Mouse (Mus musculus): Measurements from ENCODE around the gene Gm9999. TPM values are rescaled to one million over a fixed set of nuclear protein-coding genes. Genes with fewer than 3 reads are reported as not detected.
"Not testable (repeated sequence)": the region's sequence is repeated elsewhere in the genome, so short reads cannot be mapped to it uniquely, and the experiment has no call there.

Gm9999 gene
- polyA plus RNA-seq, 1 experiment: not detected

DNA sequence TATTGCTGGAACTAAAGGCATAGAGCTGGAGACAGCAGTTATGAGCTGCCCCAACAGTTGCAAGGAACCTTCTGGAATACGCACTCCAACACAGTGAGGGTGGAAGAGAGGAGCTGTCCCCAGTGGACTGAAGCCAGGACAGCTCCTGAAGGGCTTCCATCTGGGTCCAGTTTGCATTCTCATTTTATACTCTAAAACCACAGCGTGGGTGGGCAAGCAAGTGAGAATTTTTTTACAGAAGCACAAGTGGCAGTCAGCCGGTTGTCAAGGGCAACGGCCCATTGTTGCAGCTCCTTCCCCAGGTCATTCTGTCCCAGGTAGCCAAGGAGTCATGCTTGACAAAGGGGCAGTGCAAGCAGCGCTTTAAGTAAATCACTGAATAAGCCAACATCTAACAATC lies 36.3 kb downstream of the Gm9999 start:
- no peak overlapping the region for H3K27ac ChIP-seq (ENCODE audit: insufficient read depth, low read depth, low read length)
- WGBS: 61% methylated on average over 5 of the region's 5 CpGs

DNA sequence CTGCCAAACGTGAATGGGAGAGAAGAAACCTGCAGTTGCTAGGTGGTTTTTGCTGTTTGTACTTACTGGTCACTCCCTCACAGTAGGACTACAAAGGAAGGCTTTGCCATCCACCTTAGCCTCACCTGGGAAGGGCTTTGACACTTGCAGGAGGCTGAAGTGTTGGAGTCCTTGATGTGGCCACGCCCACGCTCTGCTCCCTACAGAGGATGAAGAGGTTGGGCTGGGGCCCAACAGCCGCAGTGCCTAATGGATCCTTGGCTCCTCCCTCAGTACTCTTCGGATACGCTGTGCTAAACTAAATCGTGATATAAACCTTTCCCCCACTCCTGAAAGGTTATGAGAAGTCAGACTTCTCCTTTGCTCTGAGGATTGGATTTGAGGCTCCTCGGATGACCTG lies 37.6 kb downstream of the Gm9999 start:
- TF ChIP-seq CTCF (IDR thresholded peaks at IDR 0.05; ENCODE audit: insufficient read depth, low read depth, low read length) (no peak), POLR2A (IDR thresholded peaks at IDR 0.05; ENCODE audit: insufficient read depth, low read depth, low read length) (no peak)
- Histone ChIP-seq H3K4me3 (ENCODE audit: insufficient read depth, low read depth, low read length) (no peak overlapping the region), H3K4me1 (ENCODE audit: control insufficient read depth, insufficient read depth, low read length) (peaks cover 6% of the 10 kb centered on the region), H3K27ac (ENCODE audit: insufficient read depth, low read depth, low read length) (no peak overlapping the region)
- WGBS: 24% methylated on average over 8 of the region's 8 CpGs

More for the DNA sequence above, 36.3 kb downstream of the Gm9999 start:
- TF ChIP-seq CTCF (IDR thresholded peaks at IDR 0.05; ENCODE audit: insufficient read depth, low read depth, low read length) (no peak), POLR2A (IDR thresholded peaks at IDR 0.05; ENCODE audit: insufficient read depth, low read depth, low read length) (no peak)
- peaks cover 3% of the 10 kb centered on the region for H3K4me1 ChIP-seq (ENCODE audit: control insufficient read depth, insufficient read depth, low read length)
- no peak overlapping the region for H3K4me3 ChIP-seq (ENCODE audit: insufficient read depth, low read depth, low read length)

GRCm38 (mm10) chr7:47022482-47022881 lies 39.1 kb downstream of the Gm9999 start:
- TF ChIP-seq CTCF (IDR thresholded peaks at IDR 0.05; ENCODE audit: insufficient read depth, low read depth, low read length): no peak
- no peak for TF ChIP-seq POLR2A (IDR thresholded peaks at IDR 0.05; ENCODE audit: insufficient read depth, low read depth, low read length)
- peaks cover 6% of the 10 kb centered on the region for H3K4me1 ChIP-seq (ENCODE audit: control insufficient read depth, insufficient read depth, low read length)
- no peak overlapping the region for H3K27ac ChIP-seq (ENCODE audit: insufficient read depth, low read depth, low read length)
- 64% methylated on average over 8 of the region's 8 CpGs for WGBS
- H3K4me3 ChIP-seq (ENCODE audit: insufficient read depth, low read depth, low read length): no peak overlapping the region

- no peak overlapping the region for H3K4me3 ChIP-seq (ENCODE audit: insufficient read depth, low read depth, low read length)
- TF ChIP-seq CTCF (IDR thresholded peaks at IDR 0.05; ENCODE audit: insufficient read depth, low read depth, low read length): peak; percentile 73
- TF ChIP-seq POLR2A (IDR thresholded peaks at IDR 0.05; ENCODE audit: insufficient read depth, low read depth, low read length): no peak
- WGBS: 11% methylated on average over 6 of the region's 6 CpGs
- no peak overlapping the region for H3K27ac ChIP-seq (ENCODE audit: insufficient read depth, low read depth, low read length)
- H3K4me1 ChIP-seq (ENCODE audit: control insufficient read depth, insufficient read depth, low read length): peaks cover 6% of the 10 kb centered on the region
Observed at GRCm38 (mm10) chr7:47023530-47023929, 40.1 kb downstream of the Gm9999 start.

DNA sequence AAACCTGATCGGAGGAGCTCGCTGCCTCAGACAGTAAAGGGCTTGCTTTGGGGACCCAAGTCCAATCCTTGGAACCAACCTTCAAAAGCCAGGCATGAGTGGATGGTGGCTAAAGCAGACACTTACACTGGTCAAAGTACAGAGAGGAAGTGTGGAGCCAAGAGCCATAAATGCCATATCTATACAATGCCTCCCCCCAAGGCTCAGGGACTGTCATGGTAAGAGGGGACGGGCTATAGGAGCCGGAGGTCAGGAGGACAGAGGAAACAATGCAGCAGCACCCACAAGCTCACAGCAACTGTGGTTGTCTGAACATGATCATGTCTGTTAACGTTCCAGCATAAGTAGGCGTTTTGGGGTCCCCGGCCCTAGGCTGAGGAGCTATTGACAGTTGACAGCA lies 41.1 kb downstream of the Gm9999 start:
- Histone ChIP-seq H3K4me3 (ENCODE audit: insufficient read depth, low read depth, low read length) (no peak overlapping the region), H3K27ac (ENCODE audit: insufficient read depth, low read depth, low read length) (no peak overlapping the region)
- 91% methylated on average over 7 of the region's 7 CpGs for WGBS

DNA sequence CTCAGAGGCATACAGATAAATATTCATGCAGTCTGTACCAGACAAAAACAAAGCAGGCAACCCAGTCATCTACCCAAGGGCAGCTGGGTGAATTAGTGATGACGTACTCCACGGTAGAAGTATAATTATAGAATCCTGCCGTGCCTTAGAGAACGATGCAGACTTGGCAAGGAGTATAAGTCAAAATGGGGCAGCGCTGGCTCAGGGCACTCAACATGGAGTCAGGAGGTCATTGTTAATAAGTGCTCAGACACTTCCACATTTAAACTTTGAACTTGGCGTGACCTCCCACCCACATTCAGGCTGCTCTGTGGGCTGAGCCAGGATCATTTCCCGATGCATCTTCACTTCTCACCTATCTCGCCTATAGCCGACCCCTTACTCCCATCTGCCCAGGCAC lies 42.0 kb downstream of the Gm9999 start:
- 33% methylated on average over 9 of the region's 9 CpGs for WGBS
- TF ChIP-seq POLR2A (IDR thresholded peaks at IDR 0.05; ENCODE audit: insufficient read depth, low read depth, low read length) (no peak), CTCF (IDR thresholded peaks at IDR 0.05; ENCODE audit: insufficient read depth, low read depth, low read length) (no peak)
- H3K4me3 ChIP-seq (ENCODE audit: insufficient read depth, low read depth, low read length): no peak overlapping the region
- peaks cover 6% of the 10 kb centered on the region for H3K4me1 ChIP-seq (ENCODE audit: control insufficient read depth, insufficient read depth, low read length)
- no peak overlapping the region for H3K27ac ChIP-seq (ENCODE audit: insufficient read depth, low read depth, low read length)

More for the DNA sequence above, 41.1 kb downstream of the Gm9999 start:
- TF ChIP-seq CTCF (IDR thresholded peaks at IDR 0.05; ENCODE audit: insufficient read depth, low read depth, low read length) (no peak), POLR2A (IDR thresholded peaks at IDR 0.05; ENCODE audit: insufficient read depth, low read depth, low read length) (no peak)
- peaks cover 6% of the 10 kb centered on the region for H3K4me1 ChIP-seq (ENCODE audit: control insufficient read depth, insufficient read depth, low read length)

GRCm38 (mm10) chr7:47026899-47027298 lies 43.5 kb downstream of the Gm9999 start:
- H3K27ac ChIP-seq (ENCODE audit: insufficient read depth, low read depth, low read length); H3K4me3 ChIP-seq (ENCODE audit: insufficient read depth, low read depth, low read length); H3K4me1 ChIP-seq (ENCODE audit: control insufficient read depth, insufficient read depth, low read length): not testable (repeated sequence)
- 82% methylated on average over 3 of the region's 3 CpGs for WGBS

DNA sequence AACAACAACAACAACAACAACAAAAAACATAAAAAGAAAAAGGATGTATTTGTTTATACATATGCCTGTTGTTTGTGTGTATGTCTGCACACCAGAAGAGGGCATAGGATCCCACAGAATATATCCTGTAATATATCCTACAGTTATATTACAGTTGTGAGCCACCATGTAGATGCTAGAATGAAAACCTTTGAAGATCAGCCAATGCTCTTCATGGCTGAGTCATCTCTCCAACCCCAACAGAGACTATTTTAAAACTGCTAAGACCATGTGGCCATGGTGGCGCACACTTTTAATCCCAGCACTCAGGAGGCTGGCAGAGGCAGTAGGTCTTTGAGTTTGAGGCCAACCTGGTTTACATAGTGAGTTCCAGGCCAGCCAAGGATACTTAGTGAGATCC lies 44.1 kb downstream of the Gm9999 start:
- TF ChIP-seq CTCF (IDR thresholded peaks at IDR 0.05; ENCODE audit: insufficient read depth, low read depth, low read length) (no peak), POLR2A (IDR thresholded peaks at IDR 0.05; ENCODE audit: insufficient read depth, low read depth, low read length) (no peak)
- H3K4me1 ChIP-seq (ENCODE audit: control insufficient read depth, insufficient read depth, low read length): peaks cover 6% of the 10 kb centered on the region
- no peak overlapping the region for H3K27ac ChIP-seq (ENCODE audit: insufficient read depth, low read depth, low read length)
- WGBS: 56% methylated on average over 1 of the region's 1 CpGs
- H3K4me3 ChIP-seq (ENCODE audit: insufficient read depth, low read depth, low read length): no peak overlapping the region

DNA sequence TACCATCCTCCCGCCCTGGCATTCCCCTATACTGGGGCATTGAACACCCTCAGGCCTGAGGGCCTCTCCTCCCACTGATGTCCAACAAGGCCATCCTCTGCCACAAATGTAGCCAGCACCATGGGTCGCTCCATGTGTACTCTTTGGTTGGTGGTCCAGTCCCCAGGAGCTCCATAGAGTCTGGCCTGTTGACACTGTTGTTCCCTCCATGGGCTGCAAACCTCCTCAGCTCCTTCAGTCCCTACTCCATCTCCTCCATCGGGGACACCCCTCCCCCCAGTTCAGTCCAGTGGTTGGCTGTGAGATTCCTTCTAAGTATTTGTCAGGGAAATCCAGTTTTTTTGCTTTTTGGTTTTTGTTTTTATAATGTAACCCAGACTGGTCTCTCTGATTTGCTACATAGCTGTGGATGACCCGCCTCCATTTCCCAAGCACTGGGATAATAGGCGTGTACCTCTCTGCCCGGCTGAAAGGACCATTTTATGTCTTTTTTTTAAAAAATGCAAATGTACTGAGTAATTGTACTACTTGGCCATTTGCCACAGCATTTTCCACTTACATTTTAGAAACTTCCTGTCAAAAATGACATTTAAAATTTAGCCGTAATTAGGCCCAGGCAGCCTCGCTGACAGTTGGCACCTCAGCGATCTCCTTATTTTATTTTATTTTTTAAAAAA lies 47.3 kb downstream of the Gm9999 start:
- TF ChIP-seq CTCF (IDR thresholded peaks at IDR 0.05; ENCODE audit: insufficient read depth, low read depth, low read length) (no peak), POLR2A (IDR thresholded peaks at IDR 0.05; ENCODE audit: insufficient read depth, low read depth, low read length) (no peak)
- WGBS: 71% methylated on average over 9 of the region's 9 CpGs
- H3K27ac ChIP-seq (ENCODE audit: insufficient read depth, low read depth, low read length): no peak overlapping the region

GRCm38 (mm10) chr7:47031371-47031770 lies 48.0 kb downstream of the Gm9999 start:
- WGBS: 86% methylated on average over 4 of the region's 4 CpGs
- Histone ChIP-seq H3K27ac (ENCODE audit: insufficient read depth, low read depth, low read length) (no peak overlapping the region), H3K4me1 (ENCODE audit: control insufficient read depth, insufficient read depth, low read length) (no peaks in the 10 kb centered on the region), H3K4me3 (ENCODE audit: insufficient read depth, low read depth, low read length) (no peak overlapping the region)
- TF ChIP-seq POLR2A (IDR thresholded peaks at IDR 0.05; ENCODE audit: insufficient read depth, low read depth, low read length) (no peak), CTCF (IDR thresholded peaks at IDR 0.05; ENCODE audit: insufficient read depth, low read depth, low read length) (no peak)

More for the DNA sequence above, 47.3 kb downstream of the Gm9999 start:
- H3K4me1 ChIP-seq (ENCODE audit: control insufficient read depth, insufficient read depth, low read length): peaks cover under 1% of the 10 kb centered on the region
- H3K4me3 ChIP-seq (ENCODE audit: insufficient read depth, low read depth, low read length): no peak overlapping the region

Data from olfactory bulb, adult 2 months (tissue).